Mouse (Mus musculus): ENCODE data around the gene Ttc7b.

DNA sequence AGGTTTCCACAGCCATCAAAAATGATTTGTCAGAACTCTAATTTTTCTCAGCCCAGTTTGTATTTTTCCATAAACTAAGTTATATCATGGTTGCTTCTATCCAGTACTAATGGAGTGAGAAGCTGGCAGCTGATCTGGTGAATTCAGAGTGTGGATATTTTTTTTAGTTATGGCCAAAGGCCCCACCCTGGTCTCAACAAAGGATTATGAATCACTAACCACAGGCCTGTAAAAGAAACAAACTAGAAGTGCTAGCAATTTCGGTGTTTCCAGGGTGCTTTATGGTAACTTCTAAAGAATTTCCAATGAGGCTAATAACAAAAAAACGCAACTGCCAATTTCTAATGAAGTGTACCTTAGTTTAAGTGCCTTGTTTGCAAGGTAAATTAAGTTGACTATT lies 142.4 kb downstream of the Ttc7b start:
- TF ChIP-seq CTCF (IDR thresholded peaks at IDR 0.05; ENCODE audit: low read depth) (no peak), EP300 (IDR thresholded peaks at IDR 0.05; ENCODE audit: low read depth) (no peak)

All from liver, embryonic 14.5 days (tissue).